24 mouse cellular contexts compared by ENCODE assay signal in genomic region chr10:44611399-44611798, GRCm38 (mm10).
DNase-seq lines count a peak whose midpoint lies in the region; ATAC-seq and TF ChIP-seq lines count a peak whose summit lies in the region.
"Had no signal": no experiment of that assay in that cellular context is flagged by ENCODE, and none has a peak within 500 bp of the region (broad histone marks: within the 10 kb centered on the region; RNA-seq: fewer than 3 reads in every experiment).

No protein-coding gene starts in this region.

- no peak for ATAC-seq in hindbrain, embryonic 14.5 days (ENCODE audit: low FRiP score)
- no peak for ATAC-seq in forebrain, embryonic 14.5 days
- ATAC-seq: activated CD4-positive, CD25-positive, alpha-beta regulatory T cell, adult 4 months; CD4-positive, CD25-positive, alpha-beta regulatory T cell, adult 4 months; Patski had no signal

- WGBS in hindbrain, embryonic 14.5 days, result 78% methylated on average over 5 of the region's 5 CpGs
- 87% methylated on average over 5 of the region's 5 CpGs for WGBS in forebrain, embryonic 14.5 days
- WGBS in kidney, adult 2 months, result 84% methylated on average over 5 of the region's 5 CpGs

- H3K4me2 ChIP-seq in CH12.LX (ENCODE audit: insufficient read depth, low read depth, poor library complexity, severe bottlenecking), result no peak overlapping the region
- H3K4me2 ChIP-seq in hindbrain, embryonic 14.5 days (replicated peaks), result no peak overlapping the region
- no peak overlapping the region for H3K4me2 ChIP-seq in forebrain, embryonic 14.5 days (ENCODE audit: low read length)

- no peaks in the 10 kb centered on the region for H3K79me2 ChIP-seq in CH12.LX (replicated peaks; ENCODE audit: control insufficient read depth, extremely low read depth, insufficient read depth, poor library complexity, severe bottlenecking)

- H3K9ac ChIP-seq in CH12.LX (ENCODE audit: insufficient read depth, low read depth), result no peak overlapping the region
- H3K9ac ChIP-seq in hindbrain, embryonic 14.5 days, result no peak overlapping the region
- no peak overlapping the region for H3K9ac ChIP-seq in forebrain, embryonic 14.5 days (ENCODE audit: low read length)

- no peak for TF ChIP-seq RAD21 in CH12.LX (IDR thresholded peaks at IDR 0.05; ENCODE audit: low read depth, low read length)

- no peak overlapping the region for H3K27ac ChIP-seq in CH12.LX (ENCODE audit: insufficient read depth, low read depth)
- H3K27ac ChIP-seq in hindbrain, embryonic 14.5 days, result no peak overlapping the region
- no peak overlapping the region for H3K27ac ChIP-seq in forebrain, embryonic 14.5 days (ENCODE audit: low read depth, low read length)
- H3K27ac ChIP-seq in kidney, adult 2 months (ENCODE audit: insufficient read depth, low read depth, low read length), result no peak overlapping the region

- H3K4me3 ChIP-seq in CH12.LX (replicated peaks in 1 of 3; ENCODE audit: low read depth in 2 of 3, low read length in 2 of 3, poor library complexity in 1 of 3), result no peak overlapping the region
- no peak overlapping the region for H3K4me3 ChIP-seq in hindbrain, embryonic 14.5 days (replicated peaks; ENCODE audit: low read length)
- no peak overlapping the region for H3K4me3 ChIP-seq in forebrain, embryonic 14.5 days (ENCODE audit: low read depth, low read length)
- no peak overlapping the region for H3K4me3 ChIP-seq in kidney, adult 2 months (ENCODE audit: insufficient read depth, low read depth, low read length)

- no peak for TF ChIP-seq POLR2A in CH12.LX (IDR thresholded peaks at IDR 0.05; ENCODE audit: low read depth, low read length)
- TF ChIP-seq POLR2A in kidney, adult 2 months (IDR thresholded peaks at IDR 0.05; ENCODE audit: low read depth, low read length), result no peak

- TF ChIP-seq EP300 in CH12.LX (IDR thresholded peaks at IDR 0.05; ENCODE audit: low read length), result no peak; the same call in 1 of the 2 replicates

- no peaks in the 10 kb centered on the region for H3K27me3 ChIP-seq in CH12.LX (replicated peaks)
- H3K27me3 ChIP-seq in splenic B cell, adult 2 months (ENCODE audit: control insufficient read depth, insufficient read depth, low read length, poor library complexity, severe bottlenecking), result no peaks in the 10 kb centered on the region
- H3K27me3 ChIP-seq in hindbrain, embryonic 14.5 days (ENCODE audit: control insufficient read depth, insufficient read depth, low read length), result no peaks in the 10 kb centered on the region
- no peaks in the 10 kb centered on the region for H3K27me3 ChIP-seq in forebrain, embryonic 14.5 days (replicated peaks; ENCODE audit: control insufficient read depth, insufficient read depth, low read length)
- no peaks in the 10 kb centered on the region for H3K27me3 ChIP-seq in kidney, adult 2 months (replicated peaks; ENCODE audit: control insufficient read depth, insufficient read depth, low read length)
- H3K27me3 ChIP-seq: Patski had no signal

- no peak for TF ChIP-seq CTCF in CH12.LX (conservative IDR thresholded peaks at IDR 0.05 in 1 of 2, IDR thresholded peaks at IDR 0.05 in 1 of 2; ENCODE audit: low read depth in 2 of 2, low read length in 2 of 2)
- no peak for TF ChIP-seq CTCF in kidney, adult 2 months (conservative IDR thresholded peaks at IDR 0.05; ENCODE audit: insufficient read depth, insufficient read length, low read depth, low read length)

- in situ Hi-C loops in CH12.LX (cut with MboI; ENCODE audit: low pct_ligation_motif_present, low pct_unique_long_range_greater_than_20kb, low sequenced_read_pairs), result no loop called here

- H3K36me3 ChIP-seq in CH12.LX (replicated peaks in 1 of 2; ENCODE audit: control insufficient read depth in 1 of 2, insufficient read depth in 1 of 2, low read length in 1 of 2), result no peaks in the 10 kb centered on the region
- H3K36me3 ChIP-seq in splenic B cell, adult 2 months (ENCODE audit: control insufficient read depth, insufficient read depth, low read length, poor library complexity, severe bottlenecking), result no peaks in the 10 kb centered on the region
- H3K36me3 ChIP-seq in hindbrain, embryonic 14.5 days (replicated peaks; ENCODE audit: control insufficient read depth, insufficient read depth), result no peaks in the 10 kb centered on the region
- H3K36me3 ChIP-seq in forebrain, embryonic 14.5 days (ENCODE audit: control insufficient read depth, insufficient read depth, low read length), result no peaks in the 10 kb centered on the region
- H3K36me3 ChIP-seq in kidney, adult 2 months (ENCODE audit: control insufficient read depth, insufficient read depth, low read length), result no peaks in the 10 kb centered on the region
- H3K36me3 ChIP-seq: G1E had no signal

- dilution Hi-C loops in CH12.LX (cut with MboI; ENCODE audit: extremely low pct_ligation_motif_present, extremely low pct_unique_long_range_greater_than_20kb, low sequenced_read_pairs), result no loop called here

- H3K4me1 ChIP-seq in CH12.LX (ENCODE audit: control insufficient read depth in 1 of 2, insufficient read depth in 2 of 2), result peaks cover 17 to 64% of the 10 kb centered on the region in 2 experiments
- H3K4me1 ChIP-seq in hindbrain, embryonic 14.5 days (replicated peaks; ENCODE audit: control insufficient read depth, insufficient read depth, low read length), result no peaks in the 10 kb centered on the region
- H3K4me1 ChIP-seq in forebrain, embryonic 14.5 days (ENCODE audit: control insufficient read depth, insufficient read depth, low read length), result no peaks in the 10 kb centered on the region
- H3K4me1 ChIP-seq in kidney, adult 2 months (ENCODE audit: control insufficient read depth, insufficient read depth, low read length), result no peaks in the 10 kb centered on the region

- peak; percentile 68 for DNase-seq in A20 (ENCODE audit: low read depth, low spot score)
- DNase-seq in CH12.LX (ENCODE audit: extremely low read depth), result no peak
- DNase-seq in brain, adult 2 months (ENCODE audit: low read depth, low spot score), result peak; percentile 12
- peak; percentile 29 for DNase-seq in splenic B cell, adult 2 months (ENCODE audit: low read depth, low spot score)
- DNase-seq in cerebellum, postnatal 36 days, result no peak
- no peak for DNase-seq in hindbrain, embryonic 14.5 days (ENCODE audit: low spot score)
- DNase-seq in forebrain, embryonic 14.5 days (ENCODE audit: low spot score), result no peak
- DNase-seq in kidney, adult 2 months, result no peak
- DNase-seq: adrenal gland, adult 2 months; adrenal gland, adult 8-10 months; adrenal gland, postnatal 10 days; adrenal gland, postnatal 14 days; adrenal gland, postnatal 25 days; adrenal gland, postnatal 36 days; B cell, adult 2 months; cerebellum, adult 11 months; cerebellum, adult 11-12 months; cerebellum, adult 18-20 months; cerebellum, adult 2 months; cerebellum, adult 8-10 months had no signal

- H3K9me3 ChIP-seq in CH12.LX (replicated peaks; ENCODE audit: low read length), result no peaks in the 10 kb centered on the region
- no peaks in the 10 kb centered on the region for H3K9me3 ChIP-seq in hindbrain, embryonic 14.5 days (ENCODE audit: control insufficient read depth, low read length)
- no peaks in the 10 kb centered on the region for H3K9me3 ChIP-seq in forebrain, embryonic 14.5 days (replicated peaks; ENCODE audit: control insufficient read depth, low read length)
- H3K9me3 ChIP-seq: G1E had no signal

TF ChIP-seq in CH12.LX, 34 proteins besides CTCF, POLR2A, EP300 and RAD21:
- TF ChIP-seq UBTF (IDR thresholded peaks at IDR 0.05; ENCODE audit: low read depth, low read length), result no peak
- no peak for TF ChIP-seq PAX5 (IDR thresholded peaks at IDR 0.05; ENCODE audit: low read length)
- no peak for TF ChIP-seq IRF4 (IDR thresholded peaks at IDR 0.05; ENCODE audit: low read depth, low read length)
- TF ChIP-seq ETS1 (conservative IDR thresholded peaks at IDR 0.05; ENCODE audit: low read depth, low read length), result peak; percentile 55
- no peak for TF ChIP-seq RCOR1 (conservative IDR thresholded peaks at IDR 0.05; ENCODE audit: low read depth, low read length)
TF ChIP-seq in CH12.LX: peak in this region for 1.

Comparison
In these comparisons a context has a peak if more than half of its experiments do, and no peak if none do; other contexts are left out.
1. DNase-seq: peak in A20 (single experiment), brain, adult 2 months (single experiment) and splenic B cell, adult 2 months (single experiment); none in CH12.LX (single experiment), cerebellum, postnatal 36 days (0 of 2), hindbrain, embryonic 14.5 days (single experiment), forebrain, embryonic 14.5 days (single experiment) and kidney, adult 2 months (single experiment).